Mouse (Mus musculus): Measurements from ENCODE around the gene Zfpm1. TPM values are rescaled to one million over a fixed set of nuclear protein-coding genes. Genes with fewer than 3 reads are reported as not detected.

The Zfpm1 gene
- polyA plus RNA-seq, 1 experiment from 2014 or later, result 1.1 TPM

GRCm38 (mm10) chr8:122357641-122358040 is 75.7 kb downstream of the Zfpm1 start:
- Histone ChIP-seq H3K4me3 (no peak overlapping the region), H3K4me2 (no peak overlapping the region), H3K9me3 (no peaks in the 10 kb centered on the region), H3K36me3 (no peaks in the 10 kb centered on the region), H3K27ac (no peak overlapping the region), H3K27me3 (peaks cover 25% of the 10 kb centered on the region; the same call in 1 of the 2 replicates), H3K4me1 (peaks cover 19% of the 10 kb centered on the region), H3K9ac (no peak overlapping the region)
- WGBS, result 85% methylated on average over 5 of the region's 5 CpGs
- ATAC-seq (ENCODE audit: insufficient number of reproducible peaks, low FRiP score, low TSS enrichment, low read depth), result no peak

- H3K27ac ChIP-seq, result no peak overlapping the region
- H3K9me3 ChIP-seq, result no peaks in the 10 kb centered on the region
- WGBS, result 84% methylated on average over 15 of the region's 15 CpGs
- H3K4me3 ChIP-seq, result no peak overlapping the region
- H3K4me1 ChIP-seq, result peaks cover 23% of the 10 kb centered on the region
- peaks cover 28% of the 10 kb centered on the region; the same call in 1 of the 2 replicates for H3K27me3 ChIP-seq
- no peak overlapping the region for H3K4me2 ChIP-seq
- no peak for ATAC-seq (ENCODE audit: insufficient number of reproducible peaks, low FRiP score, low TSS enrichment, low read depth)
- no peak overlapping the region for H3K9ac ChIP-seq
- no peaks in the 10 kb centered on the region for H3K36me3 ChIP-seq
Measured at GRCm38 (mm10) chr8:122359111-122359775, 77.3 kb downstream of the Zfpm1 start.

- H3K4me1 ChIP-seq, result peaks cover 18% of the 10 kb centered on the region
- H3K9me3 ChIP-seq, result no peaks in the 10 kb centered on the region
- no peak within 1 kb of the TSS for H3K27ac ChIP-seq
- no peak within 1 kb of the TSS for H3K4me3 ChIP-seq
- no peak within 1 kb of the TSS for H3K4me2 ChIP-seq
- no peak for ATAC-seq (ENCODE audit: insufficient number of reproducible peaks, low FRiP score, low TSS enrichment, low read depth)
- WGBS, result 73% methylated on average over 7 of the region's 7 CpGs
- no peak within 1 kb of the TSS for H3K9ac ChIP-seq
- peaks cover 30% of the 10 kb centered on the region; the same call in 1 of the 2 replicates for H3K27me3 ChIP-seq
- H3K36me3 ChIP-seq, result no peaks in the 10 kb centered on the region
Measured at GRCm38 (mm10) chr8:122360696-122361416, 78.9 kb downstream of the Zfpm1 start, which contains the start of gene Trhr2. Gene Trhr2 (minus strand): TSS chr8:122360746.

- H3K36me3 ChIP-seq, result no peaks in the 10 kb centered on the region
- H3K27ac ChIP-seq, result no peak overlapping the region
- H3K4me3 ChIP-seq, result no peak overlapping the region
- peaks cover 16% of the 10 kb centered on the region for H3K4me1 ChIP-seq
- WGBS, result 27% methylated on average over 5 of the region's 5 CpGs
- H3K4me2 ChIP-seq, result no peak overlapping the region
- H3K27me3 ChIP-seq, result peaks cover 21% of the 10 kb centered on the region; the same call in 1 of the 2 replicates
- H3K9ac ChIP-seq, result no peak overlapping the region
- ATAC-seq (ENCODE audit: insufficient number of reproducible peaks, low FRiP score, low TSS enrichment, low read depth), result peak; percentile 53; the same call in 1 of the 2 replicates
- no peaks in the 10 kb centered on the region for H3K9me3 ChIP-seq
Measured at GRCm38 (mm10) chr8:122362271-122362670, 80.3 kb downstream of the Zfpm1 start.

- WGBS, result 32% methylated on average over 7 of the region's 8 CpGs
- Histone ChIP-seq H3K9me3 (no peaks in the 10 kb centered on the region), H3K4me2 (no peak overlapping the region), H3K27me3 (peaks cover 16% of the 10 kb centered on the region; the same call in 1 of the 2 replicates), H3K9ac (no peak overlapping the region), H3K4me3 (no peak overlapping the region), H3K4me1 (peaks cover 16% of the 10 kb centered on the region), H3K36me3 (no peaks in the 10 kb centered on the region), H3K27ac (no peak overlapping the region)
- no peak for ATAC-seq (ENCODE audit: insufficient number of reproducible peaks, low FRiP score, low TSS enrichment, low read depth)
Measured at GRCm38 (mm10) chr8:122362967-122363366, 81.0 kb downstream of the Zfpm1 start.

- no peaks in the 10 kb centered on the region for H3K9me3 ChIP-seq
- WGBS, result 69% methylated on average over 10 of the region's 10 CpGs
- no peak overlapping the region for H3K4me3 ChIP-seq
- H3K9ac ChIP-seq, result no peak overlapping the region
- H3K27ac ChIP-seq, result no peak overlapping the region
- peaks cover 9% of the 10 kb centered on the region; the same call in 1 of the 2 replicates for H3K4me1 ChIP-seq
- no peak for ATAC-seq (ENCODE audit: insufficient number of reproducible peaks, low FRiP score, low TSS enrichment, low read depth)
- H3K36me3 ChIP-seq, result no peaks in the 10 kb centered on the region
- H3K4me2 ChIP-seq, result no peak overlapping the region
- H3K27me3 ChIP-seq, result 0 out of 2 replicates have a peak, but pooled peaks cover 7% of the 10 kb centered on the region
Measured at GRCm38 (mm10) chr8:122368494-122368893, 86.6 kb downstream of the Zfpm1 start.

GRCm38 (mm10) chr8:122369665-122370064 is 87.7 kb downstream of the Zfpm1 start:
- no peak overlapping the region for H3K4me2 ChIP-seq
- peaks cover 9% of the 10 kb centered on the region; the same call in 1 of the 2 replicates for H3K4me1 ChIP-seq
- H3K27ac ChIP-seq, result no peak overlapping the region
- no peaks in the 10 kb centered on the region for H3K9me3 ChIP-seq
- no peak overlapping the region for H3K9ac ChIP-seq
- WGBS, result 10% methylated on average over 9 of the region's 9 CpGs
- H3K36me3 ChIP-seq, result no peaks in the 10 kb centered on the region
- H3K27me3 ChIP-seq, result no peaks in the 10 kb centered on the region
- H3K4me3 ChIP-seq, result no peak overlapping the region
- ATAC-seq (ENCODE audit: insufficient number of reproducible peaks, low FRiP score, low TSS enrichment, low read depth), result no peak

GRCm38 (mm10) chr8:122371706-122372105 is 89.8 kb downstream of the Zfpm1 start:
- no peak for ATAC-seq (ENCODE audit: insufficient number of reproducible peaks, low FRiP score, low TSS enrichment, low read depth)
- Histone ChIP-seq H3K36me3 (no peaks in the 10 kb centered on the region), H3K4me3 (no peak overlapping the region), H3K4me1 (peaks cover 12% of the 10 kb centered on the region; the same call in 1 of the 2 replicates), H3K4me2 (no peak overlapping the region), H3K9ac (no peak overlapping the region), H3K27ac (no peak overlapping the region), H3K27me3 (no peaks in the 10 kb centered on the region), H3K9me3 (no peaks in the 10 kb centered on the region)
- 62% methylated on average over 6 of the region's 6 CpGs for WGBS

- peaks cover 19% of the 10 kb centered on the region for H3K4me1 ChIP-seq
- H3K27me3 ChIP-seq, result no peaks in the 10 kb centered on the region
- no peak overlapping the region for H3K27ac ChIP-seq
- 89% methylated on average over 7 of the region's 7 CpGs for WGBS
- H3K36me3 ChIP-seq, result peaks cover 12% of the 10 kb centered on the region
- no peak overlapping the region for H3K9ac ChIP-seq
- H3K9me3 ChIP-seq, result no peaks in the 10 kb centered on the region
- no peak for ATAC-seq (ENCODE audit: insufficient number of reproducible peaks, low FRiP score, low TSS enrichment, low read depth)
- no peak overlapping the region for H3K4me3 ChIP-seq
- H3K4me2 ChIP-seq, result no peak overlapping the region
Measured at GRCm38 (mm10) chr8:122375320-122375719, 93.4 kb downstream of the Zfpm1 start.

GRCm38 (mm10) chr8:122375751-122376364 is 93.9 kb downstream of the Zfpm1 start:
- H3K9ac ChIP-seq, result 0 out of 2 replicates have a peak overlapping the region, but pooled peaks have one; percentile 10
- H3K27me3 ChIP-seq, result no peaks in the 10 kb centered on the region
- H3K27ac ChIP-seq, result peak overlapping the region; percentile 63
- ATAC-seq (ENCODE audit: insufficient number of reproducible peaks, low FRiP score, low TSS enrichment, low read depth), result no peak
- H3K4me3 ChIP-seq, result peak overlapping the region; percentile 85
- peaks cover 17% of the 10 kb centered on the region for H3K36me3 ChIP-seq
- WGBS, result 16% methylated on average over 13 of the region's 13 CpGs
- H3K4me1 ChIP-seq, result peaks cover 19% of the 10 kb centered on the region
- H3K4me2 ChIP-seq, result peak overlapping the region; percentile 74
- H3K9me3 ChIP-seq, result no peaks in the 10 kb centered on the region

- H3K4me2 ChIP-seq, result peak within 1 kb of the TSS; percentile 74
- H3K4me1 ChIP-seq, result peaks cover 19% of the 10 kb centered on the region
- peak within 1 kb of the TSS; percentile 86 for H3K9ac ChIP-seq
- H3K27ac ChIP-seq, result peak within 1 kb of the TSS; percentile 96
- H3K36me3 ChIP-seq, result peaks cover 19% of the 10 kb centered on the region
- WGBS, result under 1% methylated on average over 101 of the region's 107 CpGs
- no peaks in the 10 kb centered on the region for H3K9me3 ChIP-seq
- H3K4me3 ChIP-seq, result peak within 1 kb of the TSS; percentile 85
- H3K27me3 ChIP-seq, result no peaks in the 10 kb centered on the region
- peak; percentile 91 for ATAC-seq (ENCODE audit: insufficient number of reproducible peaks, low FRiP score, low TSS enrichment, low read depth)
Measured at GRCm38 (mm10) chr8:122376365-122377231, 94.7 kb downstream of the Zfpm1 start, which contains the start of gene Zc3h18. Gene Zc3h18 (plus strand): TSS chr8:122376609.

All from limb, embryonic 15.5 days (tissue).